Mouse (Mus musculus) forebrain, embryonic 13.5 days (tissue): ENCODE results near the gene Src. TPM values are rescaled to one million over a fixed set of nuclear protein-coding genes. Genes with fewer than 3 reads are reported as not detected.

Experiments
- ATAC-seq: fragments of 200-750 bp; cut with Nextera tagmentation; 2 replicates; pipeline ENCODE4 v1.8.0; 2017
- H3K27ac ChIP-seq: fragments of 300-500 bp; sonication (generic); 2 replicates; pipeline ENCODE4 v1.5.1; 2015; ENCODE audit warnings: inconsistent platforms, mild to moderate bottlenecking, moderate library complexity
- H3K27me3 ChIP-seq: fragments of 300-500 bp; sonication (generic); 2 replicates; pipeline ENCODE4 v1.6.1; 2015; ENCODE audit warnings: mild to moderate bottlenecking, inconsistent platforms
- H3K36me3 ChIP-seq: fragments of 300-500 bp; sonication (generic); 2 replicates; pipeline ENCODE4 v1.6.1; 2015; ENCODE audit warnings: mild to moderate bottlenecking, inconsistent platforms; ENCODE audit not compliant: poor library complexity, severe bottlenecking
- H3K4me1 ChIP-seq: fragments of 300-500 bp; sonication (generic); 2 replicates; pipeline ENCODE4 v1.6.1; 2015; ENCODE audit warnings: inconsistent platforms
- H3K4me2 ChIP-seq: fragments of 300-500 bp; sonication (generic); 2 replicates; pipeline ENCODE4 v1.6.1; 2015; ENCODE audit warnings: inconsistent platforms, mild to moderate bottlenecking, moderate library complexity
- H3K4me3 ChIP-seq: fragments of 300-500 bp; sonication (generic); 2 replicates; pipeline ENCODE4 v1.5.1; 2015; ENCODE audit warnings: mild to moderate bottlenecking, inconsistent platforms
- H3K9ac ChIP-seq: fragments of 300-500 bp; sonication (generic); 2 replicates; pipeline ENCODE4 v1.6.1; 2015; ENCODE audit warnings: mild to moderate bottlenecking, inconsistent platforms
- H3K9me3 ChIP-seq: fragments of 300-500 bp; sonication (generic); replicated peaks from 2 replicates; pipeline ENCODE4 v1.6.1; 2016; ENCODE audit warnings: inconsistent platforms
- WGBS: fragments of 180-500 bp; shearing (Covaris S2); methylation state at CpG from one replicate; pipeline ENCODE4 v1.1.7; 2015; 5-methylcytosine and 5-hydroxymethylcytosine counted together
- polyA plus RNA-seq: library from polyadenylated mRNA; unstranded; fragments of >200 nt; fragmentation: Nextera tagmentation; extraction: Ambion mirVana; gene quantifications from 2 replicates; pipeline ENCODE4 v1.2.1, GENCODE M21; 2015

Gene Src
- polyA plus RNA-seq, 1 experiment from 2014 or later = 28.9 TPM

DNA sequence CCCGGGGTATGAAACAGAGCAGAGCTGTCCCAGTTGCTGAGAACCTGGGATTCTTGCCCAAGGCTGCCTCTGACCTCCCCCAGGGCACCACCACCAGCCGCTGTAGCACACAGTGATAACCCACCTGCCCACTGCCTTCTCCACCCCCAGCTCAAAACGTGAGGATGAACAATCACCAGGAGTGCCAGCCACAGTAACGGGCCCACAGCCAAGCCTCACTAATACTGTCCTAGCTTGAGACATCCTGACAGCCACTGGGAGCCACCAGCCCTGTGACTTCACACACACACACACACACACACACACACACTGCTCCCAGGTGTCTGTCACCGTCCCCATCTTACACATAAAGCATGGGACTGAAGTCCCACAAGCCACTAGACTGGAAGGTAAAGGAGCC lies 22.9 kb upstream of the Src start:
- peaks cover 7% of the 10 kb centered on the region for H3K9me3 ChIP-seq
- H3K4me1 ChIP-seq = no peaks in the 10 kb centered on the region
- 78% methylated on average over 5 of the region's 5 CpGs for WGBS
- H3K4me3 ChIP-seq = no peak overlapping the region
- H3K9ac ChIP-seq = no peak overlapping the region
- H3K36me3 ChIP-seq = peaks cover 48% of the 10 kb centered on the region
- H3K27me3 ChIP-seq = no peaks in the 10 kb centered on the region
- H3K4me2 ChIP-seq = no peak overlapping the region
- ATAC-seq = no peak
- no peak overlapping the region for H3K27ac ChIP-seq

DNA sequence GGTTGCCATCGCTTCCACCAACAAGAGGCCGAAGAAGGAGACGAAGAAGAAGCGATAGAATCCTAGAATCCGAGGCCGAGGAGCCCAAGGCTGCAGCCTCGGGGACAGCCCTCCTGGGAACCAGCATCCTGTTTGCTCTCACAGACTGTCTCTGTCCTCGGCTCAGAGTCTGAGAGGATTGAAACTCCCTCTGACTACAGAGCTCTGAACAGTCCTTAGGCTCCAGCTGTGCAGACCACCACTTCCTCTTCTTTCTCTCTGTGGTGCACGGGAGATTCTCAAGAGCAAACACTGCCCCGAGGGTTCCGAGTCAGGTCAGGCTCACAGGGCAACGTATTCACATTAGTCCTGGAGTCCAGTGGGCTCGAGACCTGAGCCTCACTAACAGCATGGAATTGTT lies 22.3 kb upstream of the Src start:
- H3K27me3 ChIP-seq = no peaks in the 10 kb centered on the region
- 66% methylated on average over 13 of the region's 13 CpGs for WGBS
- no peak overlapping the region for H3K27ac ChIP-seq
- H3K9ac ChIP-seq = no peak overlapping the region
- H3K9me3 ChIP-seq = peaks cover 7% of the 10 kb centered on the region
- H3K36me3 ChIP-seq = peaks cover 45% of the 10 kb centered on the region
- H3K4me3 ChIP-seq = no peak overlapping the region
- ATAC-seq = no peak
- H3K4me2 ChIP-seq = no peak overlapping the region
- H3K4me1 ChIP-seq = no peaks in the 10 kb centered on the region

DNA sequence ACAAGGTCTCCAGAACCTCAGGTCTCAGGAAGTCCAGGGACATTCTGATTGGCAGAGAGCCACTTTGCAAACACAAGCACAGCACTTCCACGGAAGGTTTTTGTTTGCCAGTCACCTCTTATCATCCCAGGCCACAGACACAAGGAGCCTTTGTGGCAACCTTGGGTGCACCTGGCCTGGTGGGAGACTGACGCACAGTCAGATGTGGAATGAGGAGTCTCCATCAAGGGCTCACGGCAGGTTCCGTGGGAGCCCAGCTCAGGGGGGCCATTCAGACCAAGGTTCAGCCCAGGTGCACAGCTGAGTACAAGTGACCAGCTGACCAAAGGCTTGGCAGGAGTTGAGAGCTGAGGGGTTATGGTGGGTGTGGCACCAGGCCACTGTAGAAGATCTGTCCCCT lies 20.9 kb upstream of the Src start:
- H3K27ac ChIP-seq = no peak overlapping the region
- H3K4me3 ChIP-seq = no peak overlapping the region
- peaks cover 7% of the 10 kb centered on the region for H3K9me3 ChIP-seq
- no peak for ATAC-seq
- no peak overlapping the region for H3K9ac ChIP-seq
- peaks cover 35% of the 10 kb centered on the region for H3K36me3 ChIP-seq
- 87% methylated on average over 4 of the region's 4 CpGs for WGBS
- no peak overlapping the region for H3K4me2 ChIP-seq
- no peaks in the 10 kb centered on the region for H3K27me3 ChIP-seq
- H3K4me1 ChIP-seq = no peaks in the 10 kb centered on the region

DNA sequence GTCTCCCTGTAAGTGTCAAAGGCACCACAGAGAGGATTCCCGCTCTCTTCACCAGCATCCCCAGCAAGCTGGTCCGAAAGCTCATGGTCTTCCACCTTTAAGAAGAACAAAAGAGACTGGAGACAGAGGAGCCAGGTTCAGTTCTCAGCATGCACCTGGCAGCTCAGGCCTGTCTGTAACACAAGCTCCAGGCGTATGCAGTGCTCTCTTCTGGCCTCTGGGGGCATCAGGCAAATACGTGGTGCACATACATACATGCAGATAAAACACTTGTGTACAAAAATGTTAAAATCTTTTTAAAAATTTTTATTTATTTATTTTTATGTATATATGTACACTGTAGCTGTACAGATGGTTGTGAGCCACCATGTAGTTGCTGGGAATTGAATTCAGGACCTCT lies 19.7 kb upstream of the Src start:
- no peaks in the 10 kb centered on the region for H3K27me3 ChIP-seq
- ATAC-seq = no peak
- 97% methylated on average over 4 of the region's 4 CpGs for WGBS

DNA sequence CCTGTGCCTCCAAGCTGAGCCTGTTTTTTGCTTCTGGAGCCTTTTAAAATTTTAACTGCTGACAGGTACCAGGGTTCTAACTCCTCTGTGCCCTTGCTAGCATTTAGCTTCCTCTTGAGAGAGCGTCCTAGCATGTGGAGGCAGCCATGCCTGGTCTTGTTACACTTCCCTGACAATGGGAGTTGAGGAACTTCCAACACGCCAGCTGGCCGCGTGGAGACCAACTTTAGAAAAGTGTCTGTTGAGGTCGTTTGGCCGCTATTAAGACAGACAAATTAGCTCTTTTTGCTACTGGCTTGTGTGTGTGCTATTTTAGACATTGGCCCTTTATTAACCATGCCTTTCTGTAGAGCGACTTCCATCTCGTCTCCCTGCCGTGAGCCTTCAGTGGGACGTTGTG lies 18.4 kb upstream of the Src start:
- WGBS = 82% methylated on average over 10 of the region's 10 CpGs
- no peak overlapping the region for H3K9ac ChIP-seq
- H3K4me3 ChIP-seq = no peak overlapping the region
- no peak overlapping the region for H3K27ac ChIP-seq
- no peak for ATAC-seq
- no peaks in the 10 kb centered on the region for H3K27me3 ChIP-seq
- H3K4me2 ChIP-seq = no peak overlapping the region
- H3K4me1 ChIP-seq = no peaks in the 10 kb centered on the region
- H3K36me3 ChIP-seq = peaks cover 35% of the 10 kb centered on the region
- H3K9me3 ChIP-seq = peaks cover 7% of the 10 kb centered on the region

More for the DNA sequence above, 19.7 kb upstream of the Src start:
- H3K9me3 ChIP-seq = peaks cover 7% of the 10 kb centered on the region
- H3K9ac ChIP-seq = no peak overlapping the region
- H3K4me1 ChIP-seq = no peaks in the 10 kb centered on the region
- peaks cover 35% of the 10 kb centered on the region for H3K36me3 ChIP-seq
- H3K4me2 ChIP-seq = no peak overlapping the region
- no peak overlapping the region for H3K4me3 ChIP-seq
- H3K27ac ChIP-seq = no peak overlapping the region

DNA sequence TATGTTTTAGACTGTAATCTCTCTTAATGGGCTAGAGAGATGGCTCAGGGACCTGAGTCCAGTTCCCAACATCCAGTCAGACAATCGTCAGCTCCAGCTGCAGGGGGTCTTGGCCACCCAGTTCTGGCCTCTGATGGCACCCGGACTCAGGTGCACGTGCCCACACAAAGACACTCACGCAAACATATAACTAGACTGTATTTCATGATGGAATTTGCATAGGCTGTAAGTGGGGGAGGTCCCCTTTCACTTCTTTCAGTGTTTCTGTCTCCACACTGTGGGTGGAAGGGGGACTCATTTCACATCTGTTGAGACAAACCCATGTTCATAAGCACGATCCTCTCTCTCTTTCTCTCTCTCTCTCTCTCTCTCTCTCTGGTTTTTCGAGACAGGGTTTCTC lies 17.8 kb upstream of the Src start:
- peaks cover 34% of the 10 kb centered on the region for H3K36me3 ChIP-seq
- H3K27me3 ChIP-seq = no peaks in the 10 kb centered on the region
- no peaks in the 10 kb centered on the region for H3K4me1 ChIP-seq
- no peak overlapping the region for H3K9ac ChIP-seq
- H3K4me2 ChIP-seq = no peak overlapping the region
- WGBS = 91% methylated on average over 6 of the region's 6 CpGs
- H3K4me3 ChIP-seq = no peak overlapping the region
- no peak for ATAC-seq
- peaks cover 7% of the 10 kb centered on the region for H3K9me3 ChIP-seq
- H3K27ac ChIP-seq = no peak overlapping the region

DNA sequence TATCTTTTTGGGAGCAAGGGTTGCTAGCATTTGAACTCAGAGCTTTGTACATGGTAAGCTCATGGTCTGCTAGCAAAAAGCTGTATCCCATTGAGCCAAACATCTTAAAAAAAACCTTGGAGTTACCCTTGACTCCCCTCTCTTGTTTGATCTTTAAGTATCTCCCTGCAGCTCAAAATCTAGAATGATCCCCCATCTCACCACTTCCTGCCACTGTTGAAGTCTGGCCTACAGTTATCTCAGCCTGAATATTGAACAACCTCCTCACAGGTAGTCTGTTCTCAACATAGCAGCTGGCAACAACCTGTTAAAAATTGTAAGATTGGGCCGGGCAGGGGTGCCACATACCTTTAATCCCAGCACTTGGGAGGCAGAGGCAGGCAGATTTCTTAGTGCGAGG lies 17.0 kb upstream of the Src start:
- WGBS = 94% methylated on average over 2 of the region's 2 CpGs
- H3K4me3 ChIP-seq = no peak overlapping the region
- no peak for ATAC-seq
- H3K36me3 ChIP-seq = peaks cover 26% of the 10 kb centered on the region
- H3K4me2 ChIP-seq = no peak overlapping the region
- H3K9ac ChIP-seq = no peak overlapping the region
- peaks cover 7% of the 10 kb centered on the region for H3K9me3 ChIP-seq
- H3K27me3 ChIP-seq = no peaks in the 10 kb centered on the region
- H3K27ac ChIP-seq = no peak overlapping the region
- H3K4me1 ChIP-seq = no peaks in the 10 kb centered on the region

DNA sequence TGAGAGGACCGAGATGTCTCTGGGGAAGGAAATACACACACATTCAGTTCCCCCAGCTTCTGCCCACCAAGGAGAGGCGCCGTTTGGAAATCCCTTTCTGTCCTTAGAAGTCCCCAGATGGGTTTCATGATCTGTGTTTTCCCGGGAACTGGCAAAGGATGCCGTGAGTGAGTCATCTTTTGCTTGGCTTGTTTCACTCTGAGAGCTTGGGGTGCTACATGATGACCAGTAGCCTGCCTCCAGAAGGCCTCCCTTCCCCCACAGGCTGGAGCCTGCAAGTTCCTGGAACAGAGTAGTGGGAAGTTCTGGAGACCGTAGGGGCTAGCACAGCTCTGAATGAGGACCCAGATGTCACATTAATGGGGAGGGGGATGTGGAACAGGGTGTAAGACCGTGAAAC lies 10.6 kb upstream of the Src start:
- Histone ChIP-seq H3K9me3 (no peaks in the 10 kb centered on the region), H3K9ac (no peak overlapping the region), H3K27me3 (no peaks in the 10 kb centered on the region), H3K4me1 (peaks cover 8% of the 10 kb centered on the region; the same call in 1 of the 2 replicates), H3K27ac (no peak overlapping the region), H3K4me2 (no peak overlapping the region), H3K36me3 (no peaks in the 10 kb centered on the region; the same call in 1 of the 2 replicates), H3K4me3 (no peak overlapping the region)
- no peak for ATAC-seq
- WGBS = 86% methylated on average over 7 of the region's 7 CpGs

DNA sequence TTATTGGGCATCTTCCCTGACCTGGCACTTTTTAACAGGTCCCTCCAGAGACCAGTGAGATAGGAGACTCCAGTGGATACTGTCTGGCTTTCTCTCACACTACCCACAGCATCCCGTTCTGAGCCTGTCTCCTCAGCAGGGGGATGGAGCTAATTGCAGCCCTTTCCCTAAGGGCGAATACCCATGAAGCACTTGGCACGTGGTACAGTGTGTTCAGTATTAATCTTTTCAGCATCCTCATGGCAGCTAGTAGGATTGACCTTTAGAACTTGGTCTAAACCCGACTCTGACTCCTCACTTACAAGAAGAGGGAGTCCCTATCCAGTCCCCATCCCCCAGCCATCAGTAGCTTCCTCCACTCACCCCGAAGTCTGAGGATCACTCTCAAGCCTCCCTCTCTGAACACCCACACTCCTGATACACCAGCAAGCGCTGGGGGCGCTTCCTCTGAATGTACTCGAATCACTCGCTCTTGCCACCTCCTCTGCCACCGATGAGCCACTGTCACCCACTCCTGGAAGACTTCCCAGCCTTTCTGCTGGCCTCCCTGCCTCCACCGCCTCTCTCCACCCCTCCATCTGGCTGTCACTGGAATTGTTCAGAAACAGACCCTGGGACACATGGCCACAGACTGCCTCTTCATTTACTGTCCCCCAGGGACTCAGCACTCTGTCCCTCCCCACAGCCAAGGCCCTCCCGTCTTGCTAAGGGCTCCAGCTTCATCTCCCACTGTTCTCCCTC lies 8.3 kb upstream of the Src start:
- no peak for ATAC-seq
- WGBS = 67% methylated on average over 12 of the region's 12 CpGs
- no peak overlapping the region for H3K9ac ChIP-seq
- no peaks in the 10 kb centered on the region for H3K9me3 ChIP-seq
- no peak overlapping the region for H3K4me2 ChIP-seq
- H3K27ac ChIP-seq = peak overlapping the region; percentile 27; the same call in 1 of the 2 replicates
- no peak overlapping the region for H3K4me3 ChIP-seq
- H3K27me3 ChIP-seq = no peaks in the 10 kb centered on the region
- no peaks in the 10 kb centered on the region for H3K36me3 ChIP-seq
- peaks cover 8% of the 10 kb centered on the region; the same call in 1 of the 2 replicates for H3K4me1 ChIP-seq

DNA sequence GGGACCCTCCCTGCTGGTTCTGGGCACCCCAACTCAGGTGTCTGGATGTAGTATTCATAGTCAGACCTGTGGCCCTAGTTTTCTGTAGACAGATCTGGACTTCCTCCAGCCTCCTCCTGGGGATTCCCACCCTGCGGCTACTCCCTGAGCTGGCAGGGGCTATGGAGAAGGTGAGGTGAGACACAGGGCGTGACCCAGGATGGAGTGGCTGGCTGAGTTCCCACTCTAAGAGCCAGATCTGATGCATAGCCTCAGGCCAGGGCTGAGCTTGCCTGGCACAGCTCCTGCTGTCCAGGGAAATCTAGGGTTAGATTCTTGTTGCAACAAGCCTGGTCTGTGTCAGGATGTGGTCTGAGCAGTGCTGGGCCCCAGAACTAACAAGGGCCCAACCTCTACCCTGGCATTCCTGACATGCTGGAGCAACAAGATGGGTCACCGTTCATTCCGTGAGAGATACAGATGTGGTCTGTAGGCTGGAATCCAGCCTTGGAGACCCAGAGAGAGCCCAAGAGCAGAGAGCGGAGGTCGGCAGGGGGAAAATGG lies 7.0 kb upstream of the Src start:
- no peaks in the 10 kb centered on the region for H3K27me3 ChIP-seq
- no peak for ATAC-seq
- no peak overlapping the region; the same call in 1 of the 2 replicates for H3K9ac ChIP-seq
- WGBS = 94% methylated on average over 6 of the region's 6 CpGs
- no peak overlapping the region for H3K4me3 ChIP-seq
- H3K27ac ChIP-seq = no peak overlapping the region
- no peaks in the 10 kb centered on the region for H3K9me3 ChIP-seq
- H3K4me1 ChIP-seq = peaks cover 8% of the 10 kb centered on the region; the same call in 1 of the 2 replicates
- H3K4me2 ChIP-seq = no peak overlapping the region
- H3K36me3 ChIP-seq = no peaks in the 10 kb centered on the region

DNA sequence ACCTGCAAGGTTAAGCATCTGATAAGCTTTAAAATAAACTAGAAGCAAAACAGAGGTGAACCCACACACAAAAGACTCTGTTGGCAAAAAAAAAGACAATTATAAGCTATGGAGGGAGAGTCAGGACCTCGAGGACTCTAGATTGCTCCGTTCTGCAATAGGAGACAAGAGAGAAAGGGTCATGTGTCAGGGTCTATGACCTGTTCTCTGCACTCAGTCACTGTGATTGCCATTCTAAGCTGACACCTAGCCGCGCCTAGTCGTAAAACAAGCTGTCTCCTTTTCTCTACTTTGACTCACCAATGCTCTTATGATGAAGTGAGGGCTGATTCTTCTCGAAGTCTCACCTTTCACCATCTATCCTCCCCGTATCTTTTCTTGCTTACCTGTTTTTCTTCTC lies 5.7 kb upstream of the Src start:
- peaks cover 8% of the 10 kb centered on the region; the same call in 1 of the 2 replicates for H3K4me1 ChIP-seq
- no peak overlapping the region for H3K9ac ChIP-seq
- ATAC-seq = no peak
- H3K27me3 ChIP-seq = no peaks in the 10 kb centered on the region
- H3K9me3 ChIP-seq = no peaks in the 10 kb centered on the region
- no peak overlapping the region for H3K27ac ChIP-seq
- H3K4me2 ChIP-seq = no peak overlapping the region
- H3K36me3 ChIP-seq = no peaks in the 10 kb centered on the region
- H3K4me3 ChIP-seq = no peak overlapping the region
- 85% methylated on average over 7 of the region's 7 CpGs for WGBS

DNA sequence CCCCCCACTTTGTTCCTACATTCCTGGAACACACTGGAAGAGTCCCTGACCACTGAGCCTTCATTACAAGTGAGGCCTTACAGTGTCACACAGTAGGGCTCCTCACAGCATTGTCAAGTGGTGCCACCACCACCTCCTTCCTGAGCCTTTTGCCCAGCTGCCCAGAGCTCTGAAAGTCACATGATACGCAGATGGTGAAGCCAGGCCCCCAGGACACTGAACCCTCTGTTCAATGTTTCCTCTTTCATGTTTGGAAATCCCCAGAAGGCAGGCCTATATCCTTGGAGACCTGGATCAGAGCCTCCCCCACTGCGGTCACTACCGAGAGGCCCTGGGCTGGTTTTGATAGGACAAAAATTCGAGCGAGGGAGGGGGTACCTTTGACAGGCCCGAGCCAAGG lies 1.0 kb upstream of the Src start:
- H3K27me3 ChIP-seq = no peaks in the 10 kb centered on the region
- no peak overlapping the region for H3K4me3 ChIP-seq
- H3K9me3 ChIP-seq = no peaks in the 10 kb centered on the region
- 70% methylated on average over 6 of the region's 6 CpGs for WGBS
- H3K4me2 ChIP-seq = no peak overlapping the region
- H3K4me1 ChIP-seq = peaks cover 9% of the 10 kb centered on the region; the same call in 1 of the 2 replicates
- no peak for ATAC-seq
- H3K36me3 ChIP-seq = no peaks in the 10 kb centered on the region
- no peak overlapping the region for H3K9ac ChIP-seq
- H3K27ac ChIP-seq = no peak overlapping the region
